Mouse (Mus musculus) megakaryocyte, adult 5-6 weeks (primary cell): ENCODE measurements around the gene Gm45716. TPM values are rescaled to one million over a fixed set of nuclear protein-coding genes. Genes with fewer than 3 reads are reported as not detected.

ENCODE experiments used
- ATAC-seq: 2 replicates; pipeline ENCODE4 v1.8.0; 2016; ENCODE audit warnings: mild to moderate bottlenecking, inconsistent platforms; ENCODE audit not compliant: poor library complexity, severe bottlenecking
- total RNA-seq, 2 experiments: library from RNA; stranded (forward) in 1 of 2; stranded (reverse) in 1 of 2; fragments of 153-499, 151-499 nt in 1 of 2; fragments of 221-1000, 200-1000 nt in 1 of 2; gene quantifications; 2 replicates each; pipeline versions ENCODE4 v1.2.3 to v1.2.4; 2015 to 2017

The Gm45716 gene
- total RNA-seq, 2 experiments from 2014 or later, result 4.8 to 5.6 TPM

DNA sequence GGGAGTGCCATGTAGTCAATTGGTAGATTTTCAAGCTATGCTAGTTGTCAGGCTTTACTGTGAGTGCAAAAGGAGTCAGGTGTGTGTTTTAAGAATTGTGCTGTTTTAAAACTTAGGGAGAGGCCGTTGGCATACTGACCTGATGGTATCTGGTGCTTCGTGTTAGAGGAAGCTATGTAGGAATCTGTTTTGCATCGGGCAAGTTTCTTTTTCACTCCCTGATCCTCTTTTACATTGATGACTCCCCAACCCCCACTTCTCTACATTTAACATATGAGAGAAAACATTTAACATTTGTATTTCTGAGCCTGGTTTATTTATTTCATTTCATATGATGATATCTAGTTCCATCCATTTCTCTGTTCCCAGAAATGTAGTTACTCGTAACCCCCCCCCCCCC is 60.3 kb downstream of the Gm45716 start:
- ATAC-seq, result no peak

DNA sequence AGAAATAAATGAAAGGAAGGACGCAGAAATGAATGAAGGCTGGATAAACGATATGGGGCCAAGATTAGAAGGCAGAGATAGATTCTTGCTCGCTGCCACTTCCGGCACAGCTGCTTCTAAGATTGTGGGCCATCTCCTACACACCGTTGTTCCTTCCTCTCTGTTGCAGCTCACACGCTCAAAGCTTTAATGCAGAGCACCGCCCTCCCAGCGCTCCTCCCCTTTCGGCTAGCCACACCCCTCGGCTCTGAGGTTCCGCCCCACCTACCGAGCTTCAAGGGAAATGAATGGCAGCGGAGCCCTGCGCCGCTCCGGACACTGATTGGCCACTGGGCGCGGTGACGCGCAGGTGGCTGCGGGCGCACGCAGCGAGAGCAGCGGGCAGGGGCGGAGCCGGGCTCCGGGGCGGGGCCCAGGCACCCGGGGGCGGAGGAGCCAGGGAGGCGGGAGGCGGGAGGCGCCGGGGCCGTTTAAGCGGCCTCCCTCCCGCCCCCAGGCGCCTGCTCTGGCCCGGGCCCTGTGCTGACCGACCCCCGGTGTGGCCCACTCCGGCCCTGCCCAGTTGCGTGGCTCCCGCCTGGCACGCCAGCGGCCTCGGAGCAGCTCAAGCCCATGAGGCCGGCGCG is 61.7 kb downstream of the Gm45716 start, which contains the start of gene Mmd:
TSS of gene Mmd (plus strand) at position 432 of the 626 bp plus-strand sequence.
- ATAC-seq, result peak; percentile 89

DNA sequence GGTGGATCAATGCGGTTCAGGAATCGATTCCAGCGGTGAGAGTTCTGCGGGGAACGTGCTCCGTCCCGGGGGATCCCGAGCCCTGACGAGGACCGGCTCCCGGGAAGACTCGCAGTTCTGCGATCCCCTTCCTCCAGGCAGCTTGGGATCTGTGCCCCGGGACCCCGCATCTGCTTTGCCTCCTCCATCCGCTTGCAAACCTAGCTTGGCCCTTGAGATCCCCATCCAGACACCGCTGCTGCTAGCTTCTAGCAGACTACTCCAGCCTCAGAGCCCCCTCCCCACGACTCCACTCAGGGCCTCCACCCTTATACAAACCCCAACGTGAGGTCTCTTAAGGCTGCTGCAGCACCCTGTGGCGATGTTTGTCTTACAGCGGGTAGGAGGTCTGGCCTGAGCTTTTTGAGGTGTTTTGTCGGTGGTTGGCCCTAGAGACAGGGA is 62.2 kb downstream of the Gm45716 start:
- ATAC-seq, result no peak

DNA sequence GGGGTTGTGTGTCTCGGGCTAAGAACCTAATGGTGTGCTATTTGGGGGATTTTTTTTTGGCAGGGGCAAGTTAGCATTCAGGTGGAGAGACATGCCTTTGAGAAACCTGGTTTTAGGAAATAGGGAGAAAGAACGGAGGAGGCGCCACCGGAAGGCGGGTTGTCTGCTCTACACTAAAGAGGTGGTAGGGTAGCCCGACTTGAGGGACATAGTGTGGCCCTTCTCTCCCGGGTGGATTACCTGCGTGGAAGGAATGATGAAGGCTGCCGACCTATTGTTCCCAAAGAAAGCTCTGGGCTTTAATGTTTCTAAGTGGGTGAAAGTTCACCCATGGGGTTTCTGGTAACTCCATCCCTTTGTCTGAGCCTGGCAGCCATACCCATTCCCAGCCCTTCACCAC is 62.7 kb downstream of the Gm45716 start:
- ATAC-seq, result no peak

DNA sequence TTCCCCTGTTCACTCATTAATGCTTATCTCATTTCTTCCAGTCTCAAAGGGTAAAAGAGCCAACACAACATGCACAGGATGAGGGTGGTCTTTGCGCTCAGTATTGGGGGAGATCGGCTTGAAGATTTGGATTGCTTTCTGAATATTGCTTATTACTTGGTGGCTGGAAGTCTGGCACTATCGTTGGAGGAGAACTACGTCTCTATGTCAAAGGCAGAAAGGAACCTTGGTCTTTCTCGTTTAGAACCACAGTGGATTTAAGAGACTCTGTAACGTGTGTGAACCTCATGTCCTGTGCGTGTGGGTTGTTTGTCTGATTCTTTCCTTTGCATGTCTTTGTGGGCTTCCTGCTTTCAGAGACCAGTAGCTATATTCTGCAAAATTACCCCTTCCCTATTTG is 63.2 kb downstream of the Gm45716 start:
- ATAC-seq, result no peak

DNA sequence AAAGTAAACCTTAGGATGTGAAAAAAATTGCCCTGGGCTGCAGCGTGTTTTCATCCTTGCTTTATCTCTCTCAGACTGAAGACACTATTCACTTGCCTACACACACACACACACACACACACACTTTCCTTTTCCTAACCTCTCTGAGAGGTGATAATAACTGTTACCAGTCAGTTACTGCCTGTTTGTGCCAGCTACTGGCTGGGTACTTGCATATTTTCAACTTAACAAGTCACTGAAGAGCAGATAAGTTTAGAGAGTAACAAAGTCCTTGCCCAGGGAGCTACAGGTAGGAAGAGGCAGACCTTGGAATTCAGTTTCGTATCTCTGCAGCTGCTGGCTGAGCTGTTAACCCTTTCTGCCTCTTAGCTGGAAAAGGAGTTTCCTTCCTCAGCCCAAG is 64.4 kb downstream of the Gm45716 start:
- no peak for ATAC-seq

DNA sequence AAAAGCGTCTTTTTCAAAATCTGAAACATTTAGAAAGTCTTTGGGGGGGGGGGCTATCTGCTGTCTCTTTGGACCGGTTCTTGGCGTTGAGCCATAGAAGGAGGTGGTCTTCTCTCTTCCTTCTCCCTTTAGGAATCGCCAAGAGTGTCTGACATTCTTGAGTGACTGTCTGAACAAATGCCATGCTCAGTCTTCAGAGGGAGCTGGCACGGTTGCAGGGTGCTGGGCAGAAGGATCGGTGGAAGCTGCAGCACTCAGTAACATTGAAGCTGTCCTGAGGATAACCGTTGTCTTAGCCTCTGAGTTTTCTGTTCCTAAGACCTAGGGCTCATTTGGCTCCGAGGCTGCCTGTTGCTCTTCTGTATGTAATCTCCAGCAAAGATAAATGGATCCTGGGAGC is 64.9 kb downstream of the Gm45716 start:
- no peak for ATAC-seq

DNA sequence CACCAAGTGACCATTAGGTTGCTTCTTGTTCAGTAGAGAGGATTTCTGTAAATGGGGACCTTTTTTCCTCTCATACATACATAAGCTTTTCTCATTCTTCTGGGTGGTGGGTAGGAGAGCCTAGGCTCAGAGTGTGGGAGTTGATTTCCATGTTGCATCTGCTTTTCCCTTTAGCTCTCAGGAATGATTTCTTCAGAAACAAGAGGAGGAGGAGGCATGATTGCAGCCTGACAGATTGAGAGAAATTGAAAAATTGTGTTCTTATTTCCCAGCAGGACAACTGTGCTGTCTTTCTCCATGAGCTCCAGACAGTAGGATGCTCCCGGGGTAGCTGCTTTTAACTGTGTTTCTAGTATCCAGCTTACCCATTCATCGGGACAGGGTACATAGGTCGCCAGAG is 67.1 kb downstream of the Gm45716 start:
- no peak for ATAC-seq

DNA sequence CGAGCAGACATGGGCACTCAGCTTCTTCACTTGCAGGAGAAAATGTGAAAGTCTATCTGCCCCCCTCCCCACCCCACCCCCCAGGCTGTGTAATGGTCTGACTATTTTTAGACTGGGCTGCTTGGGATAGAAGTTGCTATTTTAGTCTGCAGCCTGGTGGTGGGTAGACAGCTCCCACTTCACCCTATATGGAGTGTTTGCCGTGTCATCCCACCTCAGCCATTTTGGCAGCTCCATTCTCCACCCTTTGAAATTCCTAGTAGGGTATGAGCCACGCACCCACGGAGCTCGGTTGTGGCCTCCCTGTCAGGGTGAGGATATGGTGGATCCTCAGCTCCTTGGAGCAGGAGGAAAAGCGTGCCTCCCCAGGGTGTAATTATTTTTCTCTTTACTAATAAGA is 68.2 kb downstream of the Gm45716 start:
- ATAC-seq, result no peak

DNA sequence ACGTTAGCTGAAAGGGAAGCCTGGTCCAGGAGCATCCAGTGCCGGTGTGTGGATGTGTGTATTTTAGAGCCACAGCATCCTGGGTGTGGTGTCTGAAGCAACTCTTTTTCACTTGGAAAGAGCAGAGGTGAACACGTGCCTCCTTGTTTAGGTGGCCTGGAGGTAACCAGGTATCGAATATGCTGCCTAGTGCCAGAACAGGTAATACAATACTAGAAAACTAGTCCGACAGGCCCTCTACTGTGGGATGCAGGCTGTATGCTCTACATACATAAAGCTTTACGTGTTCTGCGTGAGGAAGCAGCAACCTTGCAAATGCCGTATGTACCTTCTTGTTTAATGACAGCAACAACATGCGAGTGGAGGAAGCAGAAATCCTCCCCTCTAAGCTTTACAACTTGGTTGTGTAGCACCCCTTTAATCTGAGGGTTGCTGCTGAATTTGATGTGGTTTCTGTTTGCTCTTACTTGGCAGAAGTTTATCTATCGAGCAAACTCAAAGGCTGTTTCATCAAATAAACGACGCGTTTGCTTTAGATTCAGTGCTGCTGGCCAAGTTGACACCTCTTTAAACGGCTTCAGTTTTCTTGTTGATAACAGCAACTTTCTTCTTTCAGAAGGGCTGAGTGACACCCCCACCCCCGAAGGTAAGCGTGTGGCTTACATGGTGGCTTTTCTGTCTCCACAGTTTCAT is 69.5 kb downstream of the Gm45716 start:
- no peak for ATAC-seq

DNA sequence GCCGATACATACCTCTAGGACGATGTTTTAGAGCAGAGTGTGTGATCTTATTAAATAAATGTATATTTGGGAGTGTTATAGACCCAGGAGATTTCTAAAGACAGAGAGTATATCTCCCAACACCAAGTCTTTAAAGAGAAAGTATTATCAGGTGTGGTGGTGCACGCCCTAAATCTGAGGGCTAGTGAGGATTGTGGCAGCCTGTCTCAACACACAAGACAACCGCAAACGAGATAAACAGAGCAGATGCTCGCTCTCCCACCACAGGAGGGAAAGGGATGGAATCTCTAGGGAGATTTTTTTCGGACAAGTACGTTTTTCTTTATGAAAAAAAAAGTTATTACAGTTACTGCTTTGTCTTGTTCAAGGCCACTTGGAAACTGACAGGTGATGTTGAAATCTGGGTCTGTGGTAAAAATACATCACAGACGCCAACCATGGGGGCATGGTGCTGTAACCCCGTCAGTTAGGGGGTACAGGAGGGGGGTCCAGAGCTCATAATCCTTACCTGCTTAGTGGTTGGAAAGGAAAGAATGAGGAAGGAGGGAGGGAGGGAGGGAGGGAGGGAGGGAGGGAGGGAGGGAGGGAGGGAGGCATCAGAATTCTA is 70.9 kb downstream of the Gm45716 start:
- ATAC-seq, result no peak

DNA sequence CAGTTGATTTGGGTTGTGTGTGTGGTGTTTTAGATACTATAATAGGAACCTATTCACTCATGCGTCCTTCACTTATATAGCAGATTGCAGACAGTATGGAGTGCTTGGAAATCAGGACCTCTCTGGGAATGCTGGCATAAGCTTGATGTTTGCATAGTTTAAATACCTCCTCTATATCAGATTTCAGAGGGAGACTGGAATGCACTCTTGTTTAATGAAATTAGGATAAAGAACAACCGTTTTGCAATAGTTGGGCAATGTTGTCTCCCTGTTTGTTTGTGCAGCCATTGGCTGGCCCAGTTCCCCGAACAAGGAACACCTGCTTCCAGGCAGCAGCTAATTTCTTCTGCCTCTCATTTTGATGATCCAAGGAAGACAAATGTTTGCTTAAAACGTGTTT is 71.6 kb downstream of the Gm45716 start:
- no peak for ATAC-seq

DNA sequence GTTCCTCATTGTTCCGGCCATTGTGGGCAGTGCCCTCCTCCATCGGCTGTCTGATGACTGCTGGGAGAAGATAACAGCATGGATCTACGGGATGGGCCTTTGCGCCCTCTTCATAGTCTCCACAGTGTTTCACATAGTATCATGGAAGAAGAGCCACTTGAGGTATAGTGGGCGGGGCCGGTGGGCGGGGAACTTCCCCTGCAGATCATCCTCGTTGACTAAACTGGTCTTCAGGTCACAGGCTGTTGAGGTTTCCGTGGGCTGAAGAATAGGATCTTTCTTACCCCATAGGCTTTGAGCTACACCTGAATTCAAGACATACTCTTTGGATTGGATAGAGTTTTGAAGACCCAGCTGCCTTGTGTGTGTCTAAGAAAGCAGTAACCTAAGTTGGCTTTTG is 72.3 kb downstream of the Gm45716 start:
- no peak for ATAC-seq

DNA sequence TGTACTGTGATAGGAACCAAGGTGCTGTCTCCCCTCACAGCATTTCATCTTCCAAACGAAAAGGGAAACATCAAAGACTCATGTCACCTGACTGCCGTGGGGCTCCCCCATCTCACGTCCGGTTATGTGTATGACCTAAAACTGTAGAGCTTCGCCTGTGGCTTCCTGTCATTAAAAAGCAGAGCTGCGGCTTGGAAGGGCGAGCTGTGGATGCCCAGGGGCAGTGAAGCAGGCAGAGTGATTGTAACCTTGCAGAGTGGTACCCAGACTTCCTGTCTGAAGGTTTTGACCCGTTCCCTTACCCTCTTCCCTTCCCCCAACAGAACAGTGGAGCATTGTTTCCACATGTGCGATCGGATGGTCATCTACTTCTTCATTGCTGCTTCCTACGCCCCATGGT is 76.7 kb downstream of the Gm45716 start:
- peak; percentile 61 for ATAC-seq

DNA sequence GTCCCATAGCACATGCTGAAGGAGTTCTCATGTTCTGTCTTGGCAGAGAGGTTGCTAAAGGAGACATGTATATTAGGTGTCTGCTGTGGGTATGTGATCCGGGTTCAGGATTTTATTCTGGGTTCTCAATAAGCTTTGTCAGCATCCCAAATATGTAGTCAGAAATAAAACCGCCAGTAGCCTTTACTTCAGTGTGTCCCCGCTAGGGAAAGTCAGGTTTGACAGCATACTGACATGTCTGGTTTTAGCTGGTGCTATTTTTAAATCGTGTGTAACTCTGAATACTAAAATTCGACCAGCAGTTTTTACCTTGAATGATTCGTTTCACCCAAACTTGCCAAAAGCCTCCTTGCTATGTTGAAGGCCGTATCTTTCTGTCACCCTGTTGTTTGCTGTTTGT is 78.1 kb downstream of the Gm45716 start:
- no peak for ATAC-seq

DNA sequence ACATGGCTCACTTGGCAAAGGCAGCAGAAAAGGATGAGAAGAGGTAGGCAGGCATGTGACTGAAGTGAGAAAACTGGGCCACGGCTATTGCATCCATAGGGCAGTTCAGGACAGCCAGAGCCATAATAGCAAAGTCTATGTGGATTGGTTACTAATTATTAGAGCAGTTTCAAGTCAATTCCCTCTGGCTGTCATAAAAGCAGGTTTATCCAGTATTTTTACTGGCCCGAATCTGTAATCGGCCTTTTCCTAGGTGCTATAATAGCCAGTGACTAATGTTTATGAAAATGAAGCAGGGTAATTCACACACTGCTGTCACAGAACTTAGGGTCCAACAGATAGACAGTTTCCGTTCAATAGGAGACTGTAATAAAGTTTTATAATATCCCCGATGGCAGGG is 81.5 kb downstream of the Gm45716 start:
- ATAC-seq, result no peak

DNA sequence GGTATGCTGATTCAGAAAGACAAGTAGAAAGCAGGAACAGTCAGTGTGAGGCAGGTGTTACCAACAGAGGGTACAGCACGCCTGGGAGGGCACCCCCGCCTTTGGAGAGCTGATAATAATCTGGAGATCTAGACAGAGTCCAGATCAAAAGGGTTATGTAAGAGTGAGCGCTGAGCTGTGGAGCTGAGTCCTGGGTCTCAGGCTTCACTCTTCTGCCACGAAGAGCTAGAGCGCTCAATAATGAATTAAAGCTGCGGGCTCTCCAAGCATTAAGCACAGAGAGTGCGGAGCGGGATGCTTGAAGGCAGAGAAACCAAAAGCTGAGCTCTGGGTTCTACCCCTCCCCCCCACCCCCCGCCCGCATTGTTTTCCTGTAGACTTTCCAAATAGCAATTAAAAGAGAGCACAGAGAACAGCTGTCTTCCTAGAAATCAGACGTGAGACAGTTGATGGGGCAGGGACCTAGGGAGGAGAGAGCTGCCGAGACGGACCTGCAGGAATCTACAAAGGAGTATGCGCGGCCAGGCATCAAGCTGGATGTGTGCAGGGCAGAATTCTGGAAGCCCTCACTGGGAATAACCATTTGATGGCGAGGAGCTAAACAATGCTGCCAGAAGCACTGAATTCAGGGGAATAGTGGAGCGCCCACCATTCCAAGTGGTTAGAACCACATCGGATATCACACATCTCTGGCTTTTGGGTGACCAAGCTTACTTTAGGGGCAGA is 82.1 kb downstream of the Gm45716 start:
- no peak for ATAC-seq

DNA sequence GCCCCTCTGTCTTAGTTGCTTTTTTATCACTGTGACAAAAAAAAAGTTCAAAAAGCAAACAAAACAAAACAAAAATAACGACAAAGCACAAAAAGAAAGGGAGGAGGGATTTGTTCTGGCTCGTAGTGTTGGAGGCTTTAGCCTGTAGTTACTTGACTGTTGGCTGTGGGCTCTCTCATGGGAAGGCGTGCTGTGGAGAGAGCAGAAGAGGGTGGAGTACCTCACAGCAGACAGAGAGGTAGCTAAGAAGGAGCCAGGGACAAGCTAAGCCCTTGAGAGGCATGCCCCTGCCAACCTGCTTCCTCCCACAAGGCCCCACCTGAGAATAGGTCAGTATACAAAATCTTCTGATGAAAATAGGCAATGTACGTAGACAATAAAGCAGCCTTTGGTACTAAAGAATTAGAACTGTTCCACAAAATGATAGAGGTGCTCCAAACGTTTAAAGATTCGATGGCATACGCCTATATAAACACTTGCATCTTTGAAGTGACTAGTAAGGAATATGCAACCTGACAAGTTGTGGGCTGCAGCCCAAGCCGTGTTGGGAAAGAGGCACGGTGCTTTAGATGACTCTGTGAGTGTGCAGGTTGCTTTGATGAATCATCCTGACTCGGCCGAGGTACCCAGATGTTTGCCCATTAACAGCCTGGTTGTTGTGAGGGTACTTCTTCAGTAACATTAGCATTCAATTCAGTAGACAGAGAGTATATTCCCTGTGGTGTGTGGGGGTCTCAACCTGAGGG is 82.8 kb downstream of the Gm45716 start:
- no peak for ATAC-seq

DNA sequence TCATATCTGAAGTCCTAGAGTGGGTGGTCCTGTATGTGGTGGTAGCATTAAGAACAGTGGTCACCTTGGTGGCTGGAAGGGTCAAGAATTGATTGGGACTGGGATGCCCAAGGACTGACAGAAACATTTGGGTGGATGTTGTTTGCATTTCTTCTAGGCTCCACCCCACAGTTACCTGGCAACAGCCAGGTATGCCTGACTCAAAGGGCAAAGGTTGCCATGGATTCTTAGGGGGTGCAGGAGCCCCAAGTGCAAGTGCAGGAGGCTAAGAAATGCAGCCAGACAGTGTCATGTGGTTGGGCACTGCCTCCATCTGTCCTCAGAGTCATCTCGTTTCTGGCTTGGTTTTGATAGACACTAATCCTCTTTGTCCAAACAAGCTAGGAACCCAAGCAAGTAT is 86.7 kb downstream of the Gm45716 start:
- ATAC-seq, result no peak

DNA sequence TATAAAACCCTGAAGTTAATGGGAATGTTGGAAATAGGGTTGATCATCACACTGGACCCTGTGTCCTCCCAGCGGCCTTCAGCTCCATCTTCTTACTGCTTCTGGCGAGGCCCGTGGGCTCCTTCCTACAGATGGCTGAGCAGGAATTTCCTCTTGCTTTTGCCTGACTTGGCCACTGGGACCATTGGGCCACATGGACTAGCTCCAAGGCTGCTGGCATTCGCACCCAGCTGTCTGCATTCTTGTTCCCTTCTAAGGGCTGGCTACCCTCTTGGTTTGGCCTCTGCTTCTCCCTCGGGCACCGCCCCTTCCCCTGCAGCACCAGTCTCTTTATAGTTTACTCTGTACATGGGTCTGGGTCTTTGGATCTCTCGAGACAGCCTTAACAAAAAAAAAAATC is 88.2 kb downstream of the Gm45716 start:
- no peak for ATAC-seq

DNA sequence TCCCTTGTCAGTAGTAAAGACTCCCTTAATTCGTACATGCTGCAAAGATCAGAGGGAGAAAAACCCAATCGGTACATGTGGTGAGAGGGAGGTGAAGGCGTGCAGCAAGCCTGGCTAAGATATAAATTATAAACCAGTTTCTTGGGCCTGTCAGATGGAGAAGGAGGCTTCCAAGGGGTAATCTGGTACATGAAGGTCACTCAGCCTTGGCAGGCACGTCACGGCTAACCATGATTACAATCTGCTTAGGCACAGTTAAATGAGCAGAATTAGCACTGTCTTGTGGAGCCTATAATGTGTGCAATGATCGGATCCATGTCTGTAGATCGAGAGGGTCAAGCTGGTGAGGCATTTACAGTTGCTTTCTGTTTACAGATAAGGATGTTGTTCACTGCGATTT is 88.7 kb downstream of the Gm45716 start:
- ATAC-seq, result no peak
